Mouse (Mus musculus): ENCODE data around the gene Strn4. TPM values are rescaled to one million over a fixed set of nuclear protein-coding genes. Genes with fewer than 3 reads are reported as not detected.

Strn4 gene
- total RNA-seq, 2 experiments from 2014 or later, result 269 to 272 TPM

GRCm38 (mm10) chr7:16858336-16858735 is 42.6 kb downstream of the Strn4 start:
- intact Hi-C loops (cut with DNase I), result loop anchor here (10.0 kb wide), 1 partner anchor 56 kb away; no protein-coding TSS in a partner anchor
- no peak for DNase-seq (ENCODE audit: extremely low spot score in 1 of 2, low spot score in 2 of 2)

GRCm38 (mm10) chr7:16859902-16860651 is 44.4 kb downstream of the Strn4 start:
- no peak for DNase-seq (ENCODE audit: extremely low spot score in 1 of 2, low spot score in 2 of 2)
- intact Hi-C loops (cut with DNase I), result loop anchor here (10.0 kb wide), 1 partner anchor 55 kb away; no protein-coding TSS in a partner anchor

GRCm38 (mm10) chr7:16867488-16867887 is 51.8 kb downstream of the Strn4 start:
- intact Hi-C loops (cut with DNase I), result no loop called here
- no peak for DNase-seq (ENCODE audit: extremely low spot score in 1 of 2, low spot score in 2 of 2)

GRCm38 (mm10) chr7:16869497-16869896 is 53.8 kb downstream of the Strn4 start:
- peak; percentile 90 to 95 for DNase-seq (ENCODE audit: extremely low spot score in 1 of 2, low spot score in 2 of 2)
- intact Hi-C loops (cut with DNase I), result no loop called here

- intact Hi-C loops (cut with DNase I), result no loop called here
- DNase-seq (ENCODE audit: extremely low spot score in 1 of 2, low spot score in 2 of 2), result no peak
Observed at GRCm38 (mm10) chr7:16871600-16871999, 55.9 kb downstream of the Strn4 start.

DNA sequence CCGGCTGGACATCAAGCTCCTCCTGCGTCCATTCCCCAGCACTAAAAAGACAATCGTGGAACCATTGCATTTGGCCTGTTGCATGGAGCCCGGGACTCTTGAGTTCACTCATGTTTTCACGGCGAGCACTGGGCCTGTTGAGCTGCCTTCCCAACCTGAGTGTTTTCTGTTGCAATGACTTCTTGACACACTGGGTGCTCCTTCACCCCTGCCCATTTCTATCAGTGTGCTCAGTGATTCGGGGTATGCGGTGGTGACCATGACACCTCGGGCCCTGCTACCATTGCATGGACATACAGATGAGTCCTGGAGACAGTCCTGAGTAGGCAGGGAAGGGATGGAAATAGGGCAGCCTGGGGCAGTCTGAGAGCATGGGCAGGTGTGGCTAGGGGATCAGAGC is 56.8 kb downstream of the Strn4 start:
- intact Hi-C loops (cut with DNase I), result no loop called here
- no peak for DNase-seq (ENCODE audit: extremely low spot score in 1 of 2, low spot score in 2 of 2)

- no peak for DNase-seq (ENCODE audit: extremely low spot score in 1 of 2, low spot score in 2 of 2)
- intact Hi-C loops (cut with DNase I), result no loop called here
Observed at GRCm38 (mm10) chr7:16873392-16873791, 57.7 kb downstream of the Strn4 start.

DNA sequence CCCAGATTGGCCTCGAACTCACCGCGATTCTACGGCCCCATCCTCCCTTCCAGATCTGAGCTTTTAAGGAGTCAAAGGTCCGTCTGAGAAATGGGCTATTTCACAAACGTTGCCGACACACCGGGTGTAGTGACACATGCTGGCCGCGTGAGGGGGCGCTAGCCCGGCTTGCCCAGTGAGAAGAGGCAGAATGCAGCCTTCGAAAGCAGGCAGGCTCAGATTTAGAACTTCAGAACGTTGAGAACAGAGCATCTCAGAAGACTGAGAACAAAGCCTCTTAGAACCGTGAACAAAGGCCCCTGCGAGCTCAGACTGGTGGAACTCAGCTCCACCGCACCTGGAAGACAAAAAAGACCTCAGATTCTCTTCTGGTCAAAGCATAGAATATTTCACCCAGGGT is 58.5 kb downstream of the Strn4 start:
- intact Hi-C loops (cut with DNase I), result no loop called here

GRCm38 (mm10) chr7:16874756-16875309 is 59.1 kb downstream of the Strn4 start:
- peak; percentile 100 for DNase-seq (ENCODE audit: extremely low spot score in 1 of 2, low spot score in 2 of 2)
- intact Hi-C loops (cut with DNase I), result no loop called here

More for the DNA sequence above, 58.5 kb downstream of the Strn4 start:
- DNase-seq (ENCODE audit: extremely low spot score in 1 of 2, low spot score in 2 of 2), result peak; percentile 69 to 84

GRCm38 (mm10) chr7:16875310-16875325 is 59.4 kb downstream of the Strn4 start, which contains the start of gene Dact3:
Dact3 (plus strand) TSS chr7:16875317.
- no peak for DNase-seq (ENCODE audit: extremely low spot score in 1 of 2, low spot score in 2 of 2)
- intact Hi-C loops (cut with DNase I), result no loop called here

- no peak for DNase-seq (ENCODE audit: extremely low spot score in 1 of 2, low spot score in 2 of 2)
- intact Hi-C loops (cut with DNase I), result no loop called here
Observed at GRCm38 (mm10) chr7:16875326-16875725, 59.6 kb downstream of the Strn4 start.

- intact Hi-C loops (cut with DNase I), result no loop called here
Observed at GRCm38 (mm10) chr7:16876006-16876405, 60.3 kb downstream of the Strn4 start.

DNA sequence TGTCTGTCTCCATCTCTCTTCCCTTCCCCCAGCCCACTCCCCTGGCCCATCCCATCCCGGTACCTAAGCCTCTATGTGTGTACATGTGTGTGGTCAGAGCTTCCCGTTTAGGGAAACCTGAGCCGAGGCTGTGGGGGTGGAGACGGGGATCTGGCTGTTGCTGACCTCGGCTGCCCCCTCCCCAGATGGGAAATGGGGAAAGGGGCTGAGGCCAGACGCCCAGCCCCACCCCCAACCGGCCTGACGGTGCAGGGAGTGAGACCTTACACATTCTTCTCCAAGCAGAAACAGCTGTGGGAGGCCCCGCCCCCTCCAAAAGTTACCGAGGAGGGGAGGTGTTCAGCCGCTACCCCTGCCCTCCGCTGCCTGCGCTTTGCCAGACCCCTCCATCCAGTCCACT is 60.9 kb downstream of the Strn4 start:
- peak in 1 of 2 experiments; percentile 76 for DNase-seq (ENCODE audit: extremely low spot score in 1 of 2, low spot score in 2 of 2)
- intact Hi-C loops (cut with DNase I), result no loop called here

More at GRCm38 (mm10) chr7:16876006-16876405, 60.3 kb downstream of the Strn4 start:
- no peak for DNase-seq (ENCODE audit: extremely low spot score in 1 of 2, low spot score in 2 of 2)

DNA sequence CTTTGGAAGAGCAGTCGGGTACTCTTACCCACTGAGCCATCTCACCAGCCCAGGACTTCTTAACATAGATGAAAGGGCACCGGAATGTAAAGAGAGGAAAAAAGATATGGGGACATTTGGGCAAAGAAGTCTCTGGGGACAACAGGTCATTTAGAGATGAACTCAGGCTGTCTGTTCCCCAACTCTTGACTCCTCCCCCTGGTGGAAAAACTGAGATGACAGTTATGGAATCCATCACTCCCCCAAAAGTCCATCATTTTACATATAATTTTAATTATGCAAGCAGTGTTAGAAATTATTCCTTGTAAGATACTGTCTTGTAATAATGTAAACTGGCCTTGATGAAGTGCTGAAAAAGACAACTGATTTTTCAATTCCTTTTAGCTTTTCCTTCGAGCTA is 62.0 kb downstream of the Strn4 start:
- intact Hi-C loops (cut with DNase I), result no loop called here
- DNase-seq (ENCODE audit: extremely low spot score in 1 of 2, low spot score in 2 of 2), result no peak

- peak in 1 of 2 experiments; percentile 65 for DNase-seq (ENCODE audit: extremely low spot score in 1 of 2, low spot score in 2 of 2)
- intact Hi-C loops (cut with DNase I), result no loop called here
Observed at GRCm38 (mm10) chr7:16879796-16880547, 64.3 kb downstream of the Strn4 start.

GRCm38 (mm10) chr7:16880615-16881014 is 64.9 kb downstream of the Strn4 start:
- DNase-seq (ENCODE audit: extremely low spot score in 1 of 2, low spot score in 2 of 2), result no peak
- intact Hi-C loops (cut with DNase I), result no loop called here

DNA sequence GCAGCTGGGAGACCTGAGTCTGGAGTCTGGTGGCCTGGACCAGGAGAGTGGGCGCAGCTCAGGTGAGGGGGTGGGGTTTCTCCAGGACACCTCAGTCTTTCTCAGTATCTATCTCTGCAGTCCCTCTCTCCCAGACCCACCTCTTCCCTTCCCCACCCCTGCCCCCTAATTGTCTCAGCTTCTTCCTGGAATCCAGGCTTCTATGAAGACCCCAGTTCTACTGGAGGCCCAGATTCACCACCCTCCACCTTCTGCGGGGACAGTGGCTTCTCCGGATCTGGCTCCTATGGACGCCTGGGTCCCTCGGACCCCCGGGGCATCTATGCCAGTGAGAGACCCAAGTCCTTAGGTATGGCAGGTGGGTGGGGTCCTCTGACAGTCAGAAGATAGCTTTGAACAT is 67.5 kb downstream of the Strn4 start:
- intact Hi-C loops (cut with DNase I), result no loop called here
- DNase-seq (ENCODE audit: extremely low spot score in 1 of 2, low spot score in 2 of 2), result no peak

DNA sequence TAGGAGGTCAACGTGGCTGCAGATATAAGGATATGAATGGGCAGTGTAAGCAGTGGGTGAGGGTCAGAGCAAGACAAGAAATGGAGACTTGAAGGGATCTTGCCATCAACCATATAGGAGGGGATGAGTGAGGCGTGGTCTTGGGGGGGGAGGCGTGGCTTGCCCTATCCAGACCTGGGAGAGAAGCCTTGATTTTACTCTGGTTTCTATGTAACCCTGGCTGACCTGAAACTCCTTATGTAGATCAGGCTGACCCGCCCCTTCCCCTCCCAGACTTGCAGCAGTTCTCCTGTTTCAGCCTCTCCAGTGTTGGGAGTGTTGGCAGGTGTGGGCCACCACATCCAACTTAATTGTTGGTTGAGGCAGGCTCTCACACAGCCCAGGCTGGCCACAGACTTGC is 68.6 kb downstream of the Strn4 start:
- intact Hi-C loops (cut with DNase I), result no loop called here
- DNase-seq (ENCODE audit: extremely low spot score in 1 of 2, low spot score in 2 of 2), result no peak

GRCm38 (mm10) chr7:16885271-16885776 is 69.6 kb downstream of the Strn4 start:
- intact Hi-C loops (cut with DNase I), result no loop called here
- peak in 1 of 2 experiments; percentile 52 for DNase-seq (ENCODE audit: extremely low spot score in 1 of 2, low spot score in 2 of 2)

DNA sequence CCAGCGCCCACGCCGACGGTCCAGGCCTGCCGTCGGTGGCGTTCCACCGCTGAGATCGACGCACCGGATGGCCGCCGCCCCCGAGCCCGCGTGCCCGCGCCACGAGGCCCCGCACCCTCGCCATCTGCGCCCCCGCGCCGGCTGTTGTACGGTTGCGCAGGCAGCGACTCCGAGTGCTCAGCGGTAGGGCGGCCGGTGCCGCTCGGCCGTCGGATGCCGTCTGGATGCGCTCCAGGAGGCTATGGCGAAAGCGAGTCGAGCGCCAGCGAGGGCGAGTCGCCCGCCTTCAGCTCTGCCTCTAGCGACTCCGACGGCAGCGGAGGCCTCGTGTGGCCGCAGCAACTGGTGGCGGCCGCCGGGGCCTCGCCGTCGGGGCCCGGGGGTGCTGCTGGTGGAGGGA is 70.2 kb downstream of the Strn4 start:
- peak in 1 of 2 experiments; percentile 65 for DNase-seq (ENCODE audit: extremely low spot score in 1 of 2, low spot score in 2 of 2)
- intact Hi-C loops (cut with DNase I), result no loop called here

Data from left cerebral cortex, postnatal 10 days (tissue).